Mouse (Mus musculus): ENCODE data around the gene Kif26b. TPM values are rescaled to one million over a fixed set of nuclear protein-coding genes. Genes with fewer than 3 reads are reported as not detected.

Kif26b gene
- total and polyA plus RNA-seq, 2 experiments from 2014 or later, result 6.4 to 75.8 TPM

DNA sequence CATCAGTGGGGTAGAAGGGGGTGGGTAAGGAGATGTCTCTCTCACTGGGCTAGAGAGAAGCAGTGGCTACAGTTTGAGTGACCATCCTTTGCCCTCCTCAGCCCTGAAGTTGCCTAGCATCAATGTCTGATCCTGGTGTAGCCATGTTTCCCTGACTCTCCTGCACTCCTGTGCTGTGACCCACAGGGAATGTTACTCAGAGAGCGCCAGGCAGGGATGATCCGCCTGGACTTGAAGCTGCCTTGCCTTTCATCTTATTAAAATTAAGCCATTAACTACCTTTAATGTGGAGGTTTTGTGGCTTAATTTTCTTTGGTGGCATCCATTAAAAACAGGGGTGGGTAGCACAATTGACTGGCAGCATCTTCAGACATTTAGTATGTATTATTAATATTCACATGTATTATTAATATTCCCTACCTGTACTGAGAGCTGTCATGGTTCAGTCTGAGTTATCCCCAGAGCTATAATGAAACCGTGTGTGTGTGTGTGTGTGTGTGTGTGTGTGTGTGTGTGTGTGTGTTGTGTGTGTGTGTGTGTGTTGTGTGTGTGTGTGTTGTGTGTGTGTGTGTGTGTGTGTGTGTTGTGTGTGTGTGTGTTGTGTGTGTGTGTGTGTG lies 233.3 kb downstream of the Kif26b start:
- Histone ChIP-seq H3K27ac (ENCODE audit: low read depth, low read length) (no peak overlapping the region), H3K9me3 (ENCODE audit: low read length) (no peaks in the 10 kb centered on the region), H3K27me3 (ENCODE audit: insufficient read depth, low read length) (no peaks in the 10 kb centered on the region), H3K4me1 (ENCODE audit: insufficient read depth, low read length) (no peaks in the 10 kb centered on the region), H3K4me3 (ENCODE audit: low read depth, low read length) (no peak overlapping the region), H3K9ac (replicated peaks; ENCODE audit: low read length, poor library complexity, severe bottlenecking) (no peak overlapping the region), H3K4me2 (ENCODE audit: low read depth, low read length, poor library complexity, severe bottlenecking) (no peak overlapping the region), H3K36me3 (ENCODE audit: insufficient read depth, low read length) (no peaks in the 10 kb centered on the region)
- no peak for DNase-seq (ENCODE audit: low spot score)
- TF ChIP-seq CTCF (IDR thresholded peaks at IDR 0.05), result no peak
- ATAC-seq (ENCODE audit: low FRiP score), result no peak
- 50% methylated on average over 3 of the region's 3 CpGs for WGBS

DNA sequence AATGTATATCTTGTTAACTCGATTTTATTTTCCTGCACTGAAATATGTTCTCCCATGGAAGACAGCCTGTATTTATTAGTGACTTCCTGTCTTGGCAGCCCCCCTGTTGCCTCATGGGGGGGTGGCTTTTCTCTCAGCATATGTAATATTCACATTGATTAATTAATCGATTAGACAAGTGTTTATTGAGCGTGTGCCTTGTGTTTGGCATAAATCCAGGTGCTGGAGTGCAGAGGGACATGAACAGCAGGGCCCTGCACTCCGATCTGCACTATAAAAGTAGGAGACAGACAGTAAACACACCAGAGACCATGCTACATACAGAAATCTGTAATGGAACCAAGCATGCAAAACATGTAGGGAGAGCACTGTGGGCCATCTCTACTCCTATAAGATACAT lies 236.0 kb downstream of the Kif26b start:
- DNase-seq (ENCODE audit: low spot score), result no peak
- no peaks in the 10 kb centered on the region for H3K4me1 ChIP-seq (ENCODE audit: insufficient read depth, low read length)
- 77% methylated on average over 4 of the region's 4 CpGs for WGBS
- no peak overlapping the region for H3K4me3 ChIP-seq (ENCODE audit: low read depth, low read length)
- TF ChIP-seq CTCF (IDR thresholded peaks at IDR 0.05), result no peak
- no peak overlapping the region for H3K4me2 ChIP-seq (ENCODE audit: low read depth, low read length, poor library complexity, severe bottlenecking)
- H3K27ac ChIP-seq (ENCODE audit: low read depth, low read length), result no peak overlapping the region
- H3K9me3 ChIP-seq (ENCODE audit: low read length), result no peaks in the 10 kb centered on the region
- H3K27me3 ChIP-seq (ENCODE audit: insufficient read depth, low read length), result no peaks in the 10 kb centered on the region
- no peak overlapping the region for H3K9ac ChIP-seq (replicated peaks; ENCODE audit: low read length, poor library complexity, severe bottlenecking)
- no peaks in the 10 kb centered on the region for H3K36me3 ChIP-seq (ENCODE audit: insufficient read depth, low read length)
- ATAC-seq (ENCODE audit: low FRiP score), result no peak

DNA sequence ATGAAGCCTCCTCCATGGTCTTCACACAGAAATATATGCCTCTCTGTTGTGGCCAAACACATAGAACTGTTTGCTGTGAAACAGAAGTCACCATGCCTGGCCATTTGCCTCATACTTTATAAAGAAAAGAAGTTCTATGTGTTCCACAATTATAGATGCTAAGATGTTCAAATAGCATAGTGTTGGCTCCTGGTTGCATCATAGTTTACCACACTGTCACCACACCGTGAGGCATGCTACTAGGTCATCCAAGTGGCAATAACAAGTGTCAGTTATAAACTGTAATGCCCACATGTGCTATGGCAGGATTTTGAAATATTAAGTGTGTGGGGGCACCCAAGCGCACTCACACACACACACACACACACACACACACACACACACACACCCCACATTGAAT lies 236.7 kb downstream of the Kif26b start:
- Histone ChIP-seq H3K9ac (replicated peaks; ENCODE audit: low read length, poor library complexity, severe bottlenecking) (no peak overlapping the region), H3K36me3 (ENCODE audit: insufficient read depth, low read length) (no peaks in the 10 kb centered on the region), H3K4me3 (ENCODE audit: low read depth, low read length) (no peak overlapping the region), H3K27me3 (ENCODE audit: insufficient read depth, low read length) (no peaks in the 10 kb centered on the region), H3K4me1 (ENCODE audit: insufficient read depth, low read length) (no peaks in the 10 kb centered on the region), H3K9me3 (ENCODE audit: low read length) (no peaks in the 10 kb centered on the region), H3K27ac (ENCODE audit: low read depth, low read length) (no peak overlapping the region), H3K4me2 (ENCODE audit: low read depth, low read length, poor library complexity, severe bottlenecking) (no peak overlapping the region)
- no peak for TF ChIP-seq CTCF (IDR thresholded peaks at IDR 0.05)
- DNase-seq (ENCODE audit: low spot score) (no peak), ATAC-seq (ENCODE audit: low FRiP score) (no peak)
- WGBS, result 83% methylated on average over 2 of the region's 2 CpGs

DNA sequence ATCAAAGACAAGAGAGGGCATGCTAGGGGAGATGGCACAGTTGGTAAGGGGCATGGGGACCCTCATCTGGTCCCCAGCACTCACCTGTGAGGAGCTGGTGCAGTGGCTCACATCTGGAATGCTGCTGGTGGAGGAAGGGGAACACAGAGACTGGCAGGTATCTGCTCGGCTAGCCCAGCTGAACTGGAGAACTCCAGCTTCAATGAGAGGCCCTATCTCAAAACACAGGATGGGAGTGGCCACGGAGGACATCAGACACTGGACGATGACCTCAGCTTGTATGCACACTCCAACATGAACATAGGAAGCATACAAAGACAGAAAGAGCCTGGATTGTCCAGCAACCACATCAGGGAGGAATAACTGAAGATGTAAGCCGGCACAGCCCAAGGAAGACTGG lies 240.1 kb downstream of the Kif26b start:
- no peaks in the 10 kb centered on the region for H3K9me3 ChIP-seq (ENCODE audit: low read length)
- ATAC-seq (ENCODE audit: low FRiP score), result no peak
- H3K9ac ChIP-seq (replicated peaks; ENCODE audit: low read length, poor library complexity, severe bottlenecking), result no peak overlapping the region
- DNase-seq (ENCODE audit: low spot score), result no peak
- WGBS, result 94% methylated on average over 4 of the region's 4 CpGs
- H3K27me3 ChIP-seq (ENCODE audit: insufficient read depth, low read length), result no peaks in the 10 kb centered on the region
- H3K4me2 ChIP-seq (ENCODE audit: low read depth, low read length, poor library complexity, severe bottlenecking), result no peak overlapping the region
- H3K4me3 ChIP-seq (ENCODE audit: low read depth, low read length), result no peak overlapping the region
- H3K4me1 ChIP-seq (ENCODE audit: insufficient read depth, low read length), result no peaks in the 10 kb centered on the region
- TF ChIP-seq CTCF (IDR thresholded peaks at IDR 0.05), result no peak
- H3K27ac ChIP-seq (ENCODE audit: low read depth, low read length), result no peak overlapping the region
- no peaks in the 10 kb centered on the region for H3K36me3 ChIP-seq (ENCODE audit: insufficient read depth, low read length)

DNA sequence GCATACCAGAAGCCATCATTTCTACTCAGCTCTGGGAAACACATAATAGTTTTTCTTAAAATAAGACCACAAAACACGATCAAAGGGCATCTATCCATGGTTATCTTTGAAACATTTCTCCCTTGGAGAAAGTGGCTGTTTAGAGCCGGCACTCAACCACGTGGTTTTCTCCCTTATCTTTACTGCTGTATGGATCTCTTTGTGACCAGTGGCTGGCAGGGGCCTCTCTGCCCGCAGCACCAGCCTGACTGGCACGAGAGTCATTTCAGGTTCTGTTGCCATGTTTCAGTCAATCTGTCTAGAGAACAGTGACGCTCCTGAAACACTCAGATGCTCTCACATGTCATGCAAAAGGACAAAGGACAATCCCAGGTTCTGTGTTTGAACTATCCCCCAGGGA lies 241.1 kb downstream of the Kif26b start:
- H3K36me3 ChIP-seq (ENCODE audit: insufficient read depth, low read length), result no peaks in the 10 kb centered on the region
- no peaks in the 10 kb centered on the region for H3K4me1 ChIP-seq (ENCODE audit: insufficient read depth, low read length)
- no peaks in the 10 kb centered on the region for H3K9me3 ChIP-seq (ENCODE audit: low read length)
- no peak overlapping the region for H3K4me2 ChIP-seq (ENCODE audit: low read depth, low read length, poor library complexity, severe bottlenecking)
- DNase-seq (ENCODE audit: low spot score) (no peak), ATAC-seq (ENCODE audit: low FRiP score) (no peak)
- no peak for TF ChIP-seq CTCF (IDR thresholded peaks at IDR 0.05)
- no peak overlapping the region for H3K9ac ChIP-seq (replicated peaks; ENCODE audit: low read length, poor library complexity, severe bottlenecking)
- WGBS, result 79% methylated on average over 6 of the region's 6 CpGs
- H3K4me3 ChIP-seq (ENCODE audit: low read depth, low read length), result no peak overlapping the region
- no peak overlapping the region for H3K27ac ChIP-seq (ENCODE audit: low read depth, low read length)
- H3K27me3 ChIP-seq (ENCODE audit: insufficient read depth, low read length), result no peaks in the 10 kb centered on the region

DNA sequence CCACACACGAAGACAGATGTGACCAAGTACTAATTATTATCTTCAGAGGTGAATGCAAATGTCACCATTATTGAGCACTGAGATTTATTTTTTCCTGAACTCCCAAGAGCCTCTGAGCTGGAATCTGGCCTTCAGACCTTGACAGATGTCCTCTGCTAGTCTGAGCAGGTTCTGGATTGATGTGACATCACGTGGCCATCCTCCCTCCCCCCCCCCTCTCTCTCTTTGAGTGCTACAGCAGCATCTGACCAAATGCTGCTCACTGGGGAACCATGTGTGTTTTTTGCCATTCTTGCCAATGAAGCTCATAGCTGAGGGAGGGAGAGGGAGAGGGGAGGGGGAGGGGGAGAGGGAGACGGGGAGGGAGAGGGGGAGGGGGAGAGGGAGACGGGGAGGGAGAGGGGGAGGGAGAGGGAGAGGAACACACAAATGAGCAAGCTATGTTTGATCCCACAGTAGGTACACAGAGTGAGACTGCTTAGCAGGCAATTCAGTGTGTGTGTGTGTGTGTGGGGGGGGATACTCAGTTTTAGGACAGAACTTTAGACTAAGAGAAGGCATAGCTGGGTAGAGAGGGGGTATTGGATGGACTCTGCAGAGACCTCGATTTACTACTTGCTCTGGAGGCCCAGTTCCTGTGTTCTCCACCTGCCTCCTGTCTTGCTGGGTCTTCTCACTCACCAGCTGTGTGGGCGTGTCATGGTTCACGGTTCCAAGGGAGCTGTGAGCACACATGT lies 241.9 kb downstream of the Kif26b start:
- no peak for ATAC-seq (ENCODE audit: low FRiP score)
- TF ChIP-seq CTCF (IDR thresholded peaks at IDR 0.05), result no peak
- H3K36me3 ChIP-seq (ENCODE audit: insufficient read depth, low read length), result no peaks in the 10 kb centered on the region

More for the DNA sequence above, 241.9 kb downstream of the Kif26b start:
- Histone ChIP-seq H3K27ac (ENCODE audit: low read depth, low read length) (no peak overlapping the region), H3K9me3 (ENCODE audit: low read length) (no peaks in the 10 kb centered on the region), H3K4me2 (ENCODE audit: low read depth, low read length, poor library complexity, severe bottlenecking) (no peak overlapping the region), H3K9ac (replicated peaks; ENCODE audit: low read length, poor library complexity, severe bottlenecking) (no peak overlapping the region), H3K4me3 (ENCODE audit: low read depth, low read length) (no peak overlapping the region), H3K4me1 (ENCODE audit: insufficient read depth, low read length) (no peaks in the 10 kb centered on the region), H3K27me3 (ENCODE audit: insufficient read depth, low read length) (no peaks in the 10 kb centered on the region)
- 62% methylated on average over 6 of the region's 7 CpGs for WGBS
- peak; percentile 42 for DNase-seq (ENCODE audit: low spot score)
